Mouse (Mus musculus) heart, embryonic 15.5 days (tissue): ENCODE data around the gene Sh3bgr. TPM values are rescaled to one million over a fixed set of nuclear protein-coding genes. Genes with fewer than 3 reads are reported as not detected.

Experiments used
- ATAC-seq: fragments of 200-750 bp; cut with Nextera tagmentation; replicated peaks from 2 replicates; pipeline ENCODE4 v1.8.0; 2017; ENCODE audit warnings: low read depth, moderate TSS enrichment; ENCODE audit not compliant: insufficient number of reproducible peaks, insufficient read depth, low FRiP score
- H3K27ac ChIP-seq: fragments of 300-500 bp; sonication (generic); 2 replicates; pipeline ENCODE4 v1.5.1; 2015; ENCODE audit warnings: mild to moderate bottlenecking, inconsistent platforms
- H3K27me3 ChIP-seq: fragments of 300-500 bp; sonication (generic); 2 replicates; pipeline ENCODE4 v1.6.1; 2015; ENCODE audit warnings: inconsistent platforms
- H3K36me3 ChIP-seq: fragments of 300-500 bp; sonication (generic); 2 replicates; pipeline ENCODE4 v1.6.1; 2015; ENCODE audit warnings: mild to moderate bottlenecking, inconsistent platforms
- H3K4me1 ChIP-seq: fragments of 300-500 bp; sonication (generic); replicated peaks from 2 replicates; pipeline ENCODE4 v1.6.1; 2015; ENCODE audit warnings: inconsistent platforms
- H3K4me2 ChIP-seq: fragments of 300-500 bp; sonication (generic); 2 replicates; pipeline ENCODE4 v1.6.1; 2015; ENCODE audit warnings: inconsistent platforms, mild to moderate bottlenecking, moderate library complexity
- H3K4me3 ChIP-seq: fragments of 300-500 bp; sonication (generic); 2 replicates; pipeline ENCODE4 v1.5.1; 2015; ENCODE audit warnings: mild to moderate bottlenecking, inconsistent platforms
- H3K9ac ChIP-seq: fragments of 300-500 bp; sonication (generic); 2 replicates; pipeline ENCODE4 v1.6.1; 2015; ENCODE audit warnings: mild to moderate bottlenecking, inconsistent platforms
- H3K9me3 ChIP-seq: fragments of 300-500 bp; sonication (generic); replicated peaks from 2 replicates; pipeline ENCODE4 v1.6.1; 2016; ENCODE audit warnings: inconsistent platforms
- WGBS: fragments of 180-500 bp; shearing (Covaris S2); methylation state at CpG from one replicate; pipeline ENCODE4 v1.1.7; 2015; ENCODE audit warnings: mixed read lengths; 5-methylcytosine and 5-hydroxymethylcytosine counted together
- polyA plus RNA-seq: library from polyadenylated mRNA; unstranded; fragments of >200 nt; fragmentation: Nextera tagmentation; extraction: Ambion mirVana; gene quantifications from 2 replicates; pipeline ENCODE4 v1.2.1, GENCODE M21; 2015

The Sh3bgr gene
- 413 and 595 TPM in 2 replicates for polyA plus RNA-seq

DNA sequence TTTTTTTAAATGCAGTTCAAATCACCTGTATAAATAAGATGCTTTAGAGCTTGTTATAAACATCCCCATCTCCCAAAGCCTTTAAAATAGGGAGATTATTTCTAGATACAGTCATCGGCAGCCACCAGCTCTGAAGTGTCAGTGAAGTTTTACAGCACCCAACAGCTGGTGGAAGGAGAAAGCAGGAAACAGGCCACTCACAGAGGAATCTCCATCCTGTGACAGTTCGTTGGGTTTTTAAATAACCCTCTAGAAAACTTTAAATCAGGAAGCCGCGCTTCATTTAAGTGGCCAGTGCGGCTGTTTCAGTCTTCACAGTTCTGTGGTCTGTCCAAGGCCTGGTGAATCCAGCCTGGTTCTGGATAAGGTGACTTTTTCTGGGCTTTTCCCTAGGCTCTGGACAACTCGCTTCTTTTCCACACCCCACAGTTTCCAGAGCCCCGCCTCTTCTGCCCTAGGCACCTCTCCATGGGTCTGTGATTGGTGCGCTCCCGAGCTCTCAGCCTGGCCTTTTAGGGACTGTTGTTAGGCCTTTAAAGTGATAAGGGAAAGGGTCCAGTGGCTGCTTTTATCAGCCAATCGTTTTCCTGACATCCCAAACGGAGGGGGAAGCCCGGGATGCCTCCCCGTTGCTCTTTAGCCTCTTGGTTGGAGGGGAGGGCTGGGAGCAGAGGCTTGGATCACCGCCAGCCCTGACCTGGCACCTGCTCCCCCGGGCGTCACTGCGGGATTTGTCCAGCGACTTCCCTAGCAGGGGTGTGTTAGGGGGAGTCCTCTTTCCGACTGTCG lies at the start of gene Sh3bgr:
TSS of gene Sh3bgr (plus strand) at position 538 of the 789 bp plus-strand sequence.
- Histone ChIP-seq H3K4me3 (peak within 1 kb of the TSS; percentile 57), H3K9ac (peak within 1 kb of the TSS; percentile 71), H3K4me2 (peak within 1 kb of the TSS; percentile 63), H3K27me3 (no peaks in the 10 kb centered on the region), H3K27ac (peak within 1 kb of the TSS; percentile 97), H3K36me3 (no peaks in the 10 kb centered on the region), H3K9me3 (no peaks in the 10 kb centered on the region), H3K4me1 (peaks cover 13% of the 10 kb centered on the region)
- 5% methylated on average over 20 of the region's 20 CpGs for WGBS
- ATAC-seq = peak; percentile 95

- Histone ChIP-seq H3K4me1 (peaks cover 52% of the 10 kb centered on the region), H3K4me3 (no peak overlapping the region), H3K4me2 (no peak overlapping the region), H3K9ac (0 out of 2 replicates have a peak overlapping the region, but pooled peaks have one; percentile 21), H3K27me3 (no peaks in the 10 kb centered on the region), H3K9me3 (no peaks in the 10 kb centered on the region), H3K36me3 (peaks cover 5% of the 10 kb centered on the region; the same call in 1 of the 2 replicates), H3K27ac (peak overlapping the region; percentile 43)
- WGBS = 26% methylated on average over 4 of the region's 4 CpGs
- ATAC-seq = peak; percentile 47; the same call in 1 of the 2 replicates
These were observed 49.3 kb upstream of the Sh3bgr start for GRCm38 (mm10) chr16:96150995-96151394.

- peaks cover 47% of the 10 kb centered on the region for H3K4me1 ChIP-seq
- H3K27ac ChIP-seq = peak overlapping the region; percentile 43
- no peak overlapping the region for H3K4me2 ChIP-seq
- no peak overlapping the region for H3K4me3 ChIP-seq
- ATAC-seq = peak; percentile 59
- peaks cover 5% of the 10 kb centered on the region; the same call in 1 of the 2 replicates for H3K36me3 ChIP-seq
- WGBS = 14% methylated on average over 9 of the region's 9 CpGs
- H3K27me3 ChIP-seq = no peaks in the 10 kb centered on the region
- H3K9ac ChIP-seq = no peak overlapping the region
- no peaks in the 10 kb centered on the region for H3K9me3 ChIP-seq
These were observed 48.7 kb upstream of the Sh3bgr start for GRCm38 (mm10) chr16:96151551-96151950.

- ATAC-seq = no peak
- H3K4me3 ChIP-seq = no peak overlapping the region
- WGBS = 87% methylated on average over 2 of the region's 2 CpGs
- H3K27ac ChIP-seq = no peak overlapping the region
- H3K4me1 ChIP-seq = peaks cover 27% of the 10 kb centered on the region
- H3K27me3 ChIP-seq = no peaks in the 10 kb centered on the region
- H3K9me3 ChIP-seq = no peaks in the 10 kb centered on the region
- H3K9ac ChIP-seq = no peak overlapping the region
- H3K36me3 ChIP-seq = peaks cover 5% of the 10 kb centered on the region; the same call in 1 of the 2 replicates
- H3K4me2 ChIP-seq = no peak overlapping the region
These were observed 45.8 kb upstream of the Sh3bgr start for GRCm38 (mm10) chr16:96154476-96154875.

DNA sequence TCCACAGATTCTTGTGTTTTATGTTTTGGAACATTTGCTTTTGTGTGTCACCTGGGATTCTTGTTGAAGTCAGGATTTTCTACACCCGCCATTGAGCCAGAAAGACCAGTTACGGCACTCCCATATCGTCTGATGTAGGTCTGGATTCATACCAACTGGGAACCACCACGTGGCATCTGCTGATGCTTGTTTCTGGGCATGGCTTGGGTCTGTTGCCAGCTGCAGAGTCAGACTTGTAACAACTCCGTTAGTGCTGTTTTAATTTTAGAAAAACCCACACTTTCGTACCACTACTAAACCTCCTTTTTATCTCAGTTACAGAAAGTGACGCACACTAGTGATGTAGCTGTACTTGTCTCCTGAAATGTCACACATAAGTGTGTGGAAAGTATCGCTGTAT lies 44.2 kb upstream of the Sh3bgr start:
- Histone ChIP-seq H3K9me3 (no peaks in the 10 kb centered on the region), H3K27ac (no peak overlapping the region), H3K4me2 (no peak overlapping the region), H3K4me3 (no peak overlapping the region), H3K9ac (no peak overlapping the region), H3K4me1 (peaks cover 18% of the 10 kb centered on the region), H3K27me3 (no peaks in the 10 kb centered on the region), H3K36me3 (peaks cover 5% of the 10 kb centered on the region; the same call in 1 of the 2 replicates)
- WGBS = 83% methylated on average over 8 of the region's 8 CpGs
- no peak for ATAC-seq

GRCm38 (mm10) chr16:96157171-96157570 lies 43.1 kb upstream of the Sh3bgr start:
- Histone ChIP-seq H3K9ac (no peak overlapping the region), H3K27ac (no peak overlapping the region)

GRCm38 (mm10) chr16:96158511-96159080 lies 41.7 kb upstream of the Sh3bgr start:
- WGBS = 46% methylated on average over 12 of the region's 12 CpGs
- ATAC-seq = 0 out of 2 replicates have a peak, but pooled peaks have one; percentile 18
- peaks cover 11% of the 10 kb centered on the region for H3K4me1 ChIP-seq

More at GRCm38 (mm10) chr16:96157171-96157570, 43.1 kb upstream of the Sh3bgr start:
- Histone ChIP-seq H3K36me3 (peaks cover 3% of the 10 kb centered on the region; the same call in 1 of the 2 replicates), H3K9me3 (no peaks in the 10 kb centered on the region), H3K4me3 (no peak overlapping the region), H3K27me3 (no peaks in the 10 kb centered on the region), H3K4me1 (peaks cover 11% of the 10 kb centered on the region), H3K4me2 (no peak overlapping the region)
- ATAC-seq = no peak
- WGBS = 86% methylated on average over 11 of the region's 11 CpGs

GRCm38 (mm10) chr16:96159091-96159731 lies 41.0 kb upstream of the Sh3bgr start:
- Histone ChIP-seq H3K4me2 (peak overlapping the region; percentile 90), H3K27ac (peak overlapping the region; percentile 77), H3K9me3 (no peaks in the 10 kb centered on the region), H3K9ac (peak overlapping the region; percentile 81), H3K4me1 (peaks cover 11% of the 10 kb centered on the region), H3K36me3 (no peaks in the 10 kb centered on the region), H3K4me3 (peak overlapping the region; percentile 60), H3K27me3 (no peaks in the 10 kb centered on the region)
- under 1% methylated on average over 67 of the region's 67 CpGs for WGBS
- ATAC-seq = peak; percentile 80

More at GRCm38 (mm10) chr16:96158511-96159080, 41.7 kb upstream of the Sh3bgr start:
- H3K27me3 ChIP-seq = no peaks in the 10 kb centered on the region
- H3K27ac ChIP-seq = peak overlapping the region; percentile 77
- peak overlapping the region; percentile 81 for H3K9ac ChIP-seq
- H3K36me3 ChIP-seq = no peaks in the 10 kb centered on the region
- H3K4me2 ChIP-seq = peak overlapping the region; percentile 90
- H3K9me3 ChIP-seq = no peaks in the 10 kb centered on the region
- H3K4me3 ChIP-seq = peak overlapping the region; percentile 60

DNA sequence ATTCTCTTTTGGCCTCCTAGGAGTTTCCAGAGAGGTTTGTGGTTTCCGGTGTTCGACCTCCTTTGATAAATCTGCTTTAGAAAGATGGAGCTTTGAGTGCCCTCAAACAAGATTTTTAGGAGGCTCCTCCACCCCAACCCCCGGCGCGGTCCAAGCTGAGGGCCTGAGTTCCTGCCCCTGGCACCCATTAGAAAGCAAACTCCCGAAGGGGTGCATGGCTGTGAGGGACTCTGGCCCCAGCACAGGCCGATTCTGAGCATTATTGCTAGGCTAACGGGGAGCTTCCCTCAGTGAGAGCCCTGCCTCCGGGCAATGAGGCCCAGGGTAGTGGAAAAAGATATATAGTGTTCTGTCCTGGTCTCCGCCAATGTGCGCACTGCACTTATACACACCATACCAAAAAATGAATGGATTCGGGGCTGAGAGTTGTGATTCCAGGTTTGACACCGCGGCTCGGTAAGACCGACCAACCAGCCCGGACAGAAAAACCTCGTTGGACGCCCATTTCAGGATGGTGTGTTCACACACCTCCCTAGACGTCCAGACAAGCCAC lies 40.4 kb upstream of the Sh3bgr start:
- peak overlapping the region; percentile 77 for H3K27ac ChIP-seq
- H3K27me3 ChIP-seq = no peaks in the 10 kb centered on the region
- H3K36me3 ChIP-seq = no peaks in the 10 kb centered on the region

GRCm38 (mm10) chr16:96160927-96161326 lies 39.3 kb upstream of the Sh3bgr start:
- 76% methylated on average over 1 of the region's 1 CpGs for WGBS
- Histone ChIP-seq H3K27me3 (no peaks in the 10 kb centered on the region), H3K9me3 (no peaks in the 10 kb centered on the region), H3K4me1 (peaks cover 15% of the 10 kb centered on the region), H3K9ac (no peak overlapping the region), H3K4me3 (no peak overlapping the region), H3K36me3 (no peaks in the 10 kb centered on the region), H3K4me2 (no peak overlapping the region), H3K27ac (no peak overlapping the region)
- no peak for ATAC-seq

More for the DNA sequence above, 40.4 kb upstream of the Sh3bgr start:
- H3K9ac ChIP-seq = peak overlapping the region; percentile 81
- H3K4me2 ChIP-seq = peak overlapping the region; percentile 90
- no peaks in the 10 kb centered on the region for H3K9me3 ChIP-seq
- peak overlapping the region; percentile 60 for H3K4me3 ChIP-seq
- 78% methylated on average over 20 of the region's 20 CpGs for WGBS
- no peak for ATAC-seq
- H3K4me1 ChIP-seq = peaks cover 11% of the 10 kb centered on the region

- no peak for ATAC-seq
These were observed 38.9 kb upstream of the Sh3bgr start for GRCm38 (mm10) chr16:96161336-96161735.

More at GRCm38 (mm10) chr16:96161336-96161735, 38.9 kb upstream of the Sh3bgr start:
- H3K27ac ChIP-seq = no peak overlapping the region
- no peaks in the 10 kb centered on the region for H3K9me3 ChIP-seq
- H3K4me2 ChIP-seq = no peak overlapping the region
- peaks cover 15% of the 10 kb centered on the region for H3K4me1 ChIP-seq
- 83% methylated on average over 4 of the region's 4 CpGs for WGBS
- H3K27me3 ChIP-seq = no peaks in the 10 kb centered on the region
- H3K9ac ChIP-seq = no peak overlapping the region
- H3K36me3 ChIP-seq = no peaks in the 10 kb centered on the region
- no peak overlapping the region for H3K4me3 ChIP-seq
